Mouse (Mus musculus) gastrocnemius, postnatal 36 days (tissue): ENCODE results near the gene Tmem63a. TPM values are rescaled to one million over a fixed set of nuclear protein-coding genes. Genes with fewer than 3 reads are reported as not detected.
"Not testable (repeated sequence)": the region's sequence is repeated elsewhere in the genome, so short reads cannot be mapped to it uniquely, and the experiment has no call there.

Experiments
- DNase-seq, 2 experiments: peaks; one replicate each; pipeline ENCODE4 v3.0.0; 2022
- intact Hi-C: fragments of 180-260 bp; cut with DNase I; formaldehyde crosslinking; loops from one replicate; pipeline ENCODE4 v1.15.1; 2025
- total RNA-seq, 2 experiments: library from RNA; stranded (reverse); gene quantifications; 2 replicates each; pipeline ENCODE4 v1.2.3; 2021

Gene Tmem63a
- total RNA-seq, 2 experiments from 2014 or later, result 12.4 to 13.3 TPM

- intact Hi-C loops, result no loop called here
- DNase-seq, result no peak
Observed at GRCm38 (mm10) chr1:180952808-180953207, 10.7 kb downstream of the Tmem63a start.

- intact Hi-C loops, result no loop called here
- DNase-seq, result no peak
Observed at GRCm38 (mm10) chr1:180956401-180956800, 14.3 kb downstream of the Tmem63a start.

- intact Hi-C loops, result no loop called here
- DNase-seq, result no peak
Observed at GRCm38 (mm10) chr1:180956973-180957381, 14.8 kb downstream of the Tmem63a start.

DNA sequence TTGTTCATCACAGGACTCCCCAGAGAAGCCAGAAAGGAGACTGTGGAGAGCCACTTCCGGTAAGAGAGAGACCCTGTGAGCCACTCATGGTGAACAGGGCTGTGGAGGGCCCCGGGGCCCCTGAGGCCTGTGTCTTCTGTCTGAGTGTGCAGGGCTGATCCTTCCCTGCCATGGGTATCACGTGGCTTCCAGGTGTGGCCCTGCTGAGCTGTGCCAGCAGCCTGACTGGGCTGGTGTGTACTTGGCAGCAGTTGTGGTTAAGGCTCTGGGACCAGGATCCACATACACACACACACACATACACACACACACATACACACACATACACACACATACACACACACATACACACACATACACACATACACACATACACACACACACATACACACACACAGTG lies 15.8 kb downstream of the Tmem63a start:
- intact Hi-C loops, result no loop called here
- no peak for DNase-seq

- intact Hi-C loops, result no loop called here
- DNase-seq, result no peak
Observed at GRCm38 (mm10) chr1:180958797-180959196, 16.7 kb downstream of the Tmem63a start.

DNA sequence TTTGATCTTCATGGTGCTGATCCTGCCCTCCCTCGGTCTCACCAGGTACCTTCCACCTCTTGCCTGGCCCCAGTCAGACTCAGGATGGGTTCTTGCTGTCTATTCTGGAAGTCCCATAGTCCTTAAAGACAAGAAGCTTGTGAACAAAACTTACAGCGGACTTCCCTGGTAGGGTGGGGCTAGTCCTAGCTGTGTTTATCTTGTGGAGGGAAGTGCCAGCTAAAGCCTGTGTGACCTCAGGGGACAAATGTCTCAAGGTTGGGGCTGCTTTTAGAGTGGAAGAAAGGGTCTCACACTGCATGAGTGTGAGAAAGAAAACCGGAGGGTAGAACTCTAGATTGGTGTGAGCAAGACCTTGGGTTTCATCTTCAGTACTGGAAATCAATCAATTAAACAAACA lies 23.6 kb downstream of the Tmem63a start:
- no peak for DNase-seq
- intact Hi-C loops, result no loop called here

GRCm38 (mm10) chr1:180966542-180966941 lies 24.4 kb downstream of the Tmem63a start:
- peak in 1 of 2 experiments; percentile 59 for DNase-seq
- intact Hi-C loops, result no loop called here

GRCm38 (mm10) chr1:180967261-180967660 lies 25.1 kb downstream of the Tmem63a start:
- DNase-seq, result no peak
- intact Hi-C loops, result no loop called here

DNA sequence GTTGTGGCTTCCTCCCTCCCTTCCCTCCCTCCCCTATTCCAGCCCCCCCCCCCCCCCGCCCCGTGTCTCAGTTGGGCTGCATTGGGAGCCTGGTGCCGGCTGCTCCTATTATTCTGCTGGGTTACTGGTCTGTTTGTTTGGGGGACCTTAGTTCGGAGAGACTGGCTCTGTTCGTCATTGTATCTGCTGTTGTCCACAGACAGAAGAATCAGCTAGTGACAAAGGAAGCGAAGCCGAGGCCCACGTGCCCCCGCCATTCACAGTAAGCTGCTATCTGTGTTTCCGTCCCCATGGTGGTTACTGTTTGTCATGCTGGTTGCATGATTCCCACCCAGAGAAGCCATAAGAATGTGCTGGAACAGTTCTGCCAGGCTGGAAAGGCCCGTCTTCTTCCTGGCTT lies 30.8 kb downstream of the Tmem63a start:
- DNase-seq, result no peak
- intact Hi-C loops, result no loop called here

DNA sequence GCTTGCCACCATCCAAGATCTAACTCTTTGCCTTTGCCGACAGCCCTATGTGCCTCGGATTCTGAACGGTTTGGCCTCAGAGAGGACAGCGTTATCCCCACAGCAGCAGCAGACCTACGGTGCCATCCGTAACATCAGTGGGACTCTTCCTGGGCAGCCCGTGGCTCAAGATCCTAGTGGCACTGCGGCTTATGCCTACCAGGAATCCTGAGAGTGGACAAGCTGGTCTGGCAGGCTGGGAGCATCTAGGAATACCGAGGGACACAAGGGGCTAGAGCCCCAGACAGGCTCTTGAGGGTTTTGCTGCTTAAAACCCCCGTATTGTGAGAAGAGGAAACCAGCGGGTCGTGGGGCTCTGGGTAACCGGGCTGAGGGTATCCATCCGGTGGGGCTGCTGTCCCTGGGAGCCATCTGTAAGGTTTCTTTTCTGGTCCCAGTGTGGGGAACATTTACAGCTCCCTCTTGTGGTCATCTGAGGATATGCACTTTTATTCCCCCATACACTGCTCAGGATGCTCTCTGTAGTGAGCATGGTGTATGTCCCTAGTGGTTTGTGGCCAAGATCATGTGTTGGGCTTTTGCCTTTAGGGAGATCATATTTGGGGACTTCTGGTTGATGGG lies 32.1 kb downstream of the Tmem63a start:
- no peak for DNase-seq
- intact Hi-C loops, result loop anchor here (1.0 kb wide), 1 partner anchor 73 kb away; no protein-coding TSS in a partner anchor

DNA sequence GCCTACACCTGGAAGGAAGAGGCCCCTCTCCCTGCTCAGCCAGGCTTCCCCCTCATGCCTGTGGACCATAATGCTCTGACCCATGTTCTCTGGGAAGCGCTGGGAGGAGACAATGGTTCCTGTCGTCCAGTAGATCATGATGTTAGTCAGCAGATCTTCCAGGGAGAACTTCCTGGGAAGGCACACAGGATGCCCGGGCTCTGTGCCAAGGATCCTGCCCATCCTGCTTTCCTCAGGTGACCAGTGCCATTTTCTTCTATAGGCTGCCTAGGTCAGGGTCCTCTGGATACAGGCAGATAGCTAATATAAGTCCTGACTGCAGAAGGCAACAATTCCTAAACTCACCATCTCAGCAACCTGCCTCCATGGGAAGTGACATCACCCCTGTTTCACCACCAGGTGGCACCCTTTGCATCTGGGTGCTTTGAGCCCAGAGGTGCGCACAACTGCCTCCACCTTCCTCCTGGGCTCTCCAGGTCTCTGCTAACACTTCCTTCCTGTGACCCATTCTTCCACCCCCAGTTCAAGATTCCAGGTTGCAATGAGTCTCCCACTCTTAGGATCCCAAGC lies 34.1 kb downstream of the Tmem63a start:
- intact Hi-C loops, result no loop called here
- no peak for DNase-seq

GRCm38 (mm10) chr1:180979484-180980251 lies 37.5 kb downstream of the Tmem63a start:
- DNase-seq, result no peak
- intact Hi-C loops, result no loop called here

DNA sequence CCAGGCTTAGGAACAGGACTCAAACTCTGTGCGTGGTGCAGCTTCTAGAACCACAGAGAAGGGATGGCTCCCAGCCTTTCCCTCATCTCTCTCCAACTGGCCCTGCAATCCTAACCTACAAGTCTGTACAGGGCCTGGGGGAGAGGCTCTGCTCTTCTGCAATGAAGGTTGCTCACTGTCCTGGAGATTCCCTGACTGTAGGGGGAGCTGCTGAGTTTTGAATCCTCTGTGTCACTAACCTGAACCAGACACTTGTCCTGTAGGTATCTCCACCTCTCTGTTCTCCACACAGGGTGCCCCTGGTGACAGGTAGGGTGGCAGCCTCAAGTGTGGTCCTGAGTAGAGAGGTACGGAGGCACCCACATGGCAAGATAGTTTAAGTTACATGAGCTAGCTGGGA lies 38.3 kb downstream of the Tmem63a start:
- intact Hi-C loops, result no loop called here
- DNase-seq, result no peak

DNA sequence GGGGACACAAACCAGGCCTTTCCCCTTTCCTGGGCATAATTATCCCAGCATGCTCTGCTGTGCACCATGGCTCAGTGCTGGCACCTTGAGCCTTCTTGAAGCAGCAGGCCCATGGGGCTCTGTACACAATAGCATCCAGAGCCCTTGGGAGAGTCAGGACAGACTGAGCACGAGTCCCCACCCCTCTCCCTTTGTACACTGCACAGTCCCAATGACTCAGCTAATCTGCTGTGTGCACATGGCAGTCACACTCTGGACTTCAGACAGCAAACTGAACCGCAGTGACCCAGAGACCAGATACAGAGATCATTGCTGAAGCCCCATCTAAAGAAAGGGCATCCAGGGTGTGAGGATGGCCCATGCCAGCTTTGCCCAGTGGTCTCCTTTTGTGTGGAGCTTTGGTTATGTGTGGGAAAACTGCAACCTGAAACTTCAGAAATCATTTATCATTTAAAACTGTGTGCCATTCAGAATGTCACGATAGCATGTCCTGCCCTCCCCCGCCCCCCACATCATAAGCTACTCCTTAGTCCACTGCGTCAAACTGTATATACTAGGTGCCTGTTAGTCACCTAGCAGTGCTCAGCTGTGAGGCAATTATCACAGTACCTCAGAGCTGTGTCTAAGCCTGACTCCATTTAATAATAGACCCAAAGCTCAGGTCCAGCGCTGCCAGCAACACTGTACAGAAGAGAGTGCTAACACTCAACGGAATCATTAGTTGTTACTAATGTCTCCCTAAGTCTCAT lies 39.3 kb downstream of the Tmem63a start:
- intact Hi-C loops, DNase-seq: not testable (repeated sequence)

DNA sequence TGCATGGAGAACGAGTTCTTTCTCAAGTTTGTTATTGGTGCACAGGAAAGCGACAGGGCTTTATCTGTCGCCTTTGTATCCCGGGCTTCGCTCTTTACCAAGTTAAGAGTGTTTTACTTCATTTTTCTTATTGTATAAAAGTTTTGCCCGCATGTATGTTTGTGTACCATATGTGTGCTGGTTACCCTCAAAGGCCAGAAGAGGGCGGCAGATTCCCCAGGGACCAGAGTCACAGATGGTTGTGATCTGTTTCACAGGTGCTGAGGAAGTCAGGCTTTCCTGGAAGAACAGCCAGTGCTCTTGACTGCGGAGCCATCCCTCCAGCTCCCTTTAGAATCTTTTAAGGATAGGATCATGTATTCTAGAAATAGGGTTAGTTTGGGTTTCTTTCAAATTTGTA lies 44.6 kb downstream of the Tmem63a start:
- intact Hi-C loops, result no loop called here
- no peak for DNase-seq

DNA sequence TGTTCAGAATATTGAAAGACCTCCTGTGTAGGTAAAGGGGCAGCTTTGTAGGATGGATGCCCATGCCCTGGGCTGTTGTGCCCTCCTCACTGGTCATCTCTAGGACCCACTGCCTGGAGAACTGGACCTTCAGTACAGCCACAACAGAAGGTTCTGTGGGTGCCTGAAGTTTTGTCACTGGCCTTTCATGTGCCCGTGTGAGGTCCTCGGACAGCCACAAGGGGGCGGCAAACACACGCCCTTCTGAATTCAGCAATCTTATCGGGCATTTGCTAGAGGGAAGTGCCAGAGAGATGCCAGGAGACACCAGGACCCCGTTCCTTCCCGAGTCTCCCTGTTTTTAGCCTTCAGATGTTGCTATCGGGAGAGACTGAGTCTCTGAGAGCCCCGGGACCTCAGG lies 45.6 kb downstream of the Tmem63a start:
- intact Hi-C loops, result loop anchor here (1.0 kb wide), 1 partner anchor 52 kb away; no protein-coding TSS in a partner anchor
- peak; percentile 64 to 65 for DNase-seq

DNA sequence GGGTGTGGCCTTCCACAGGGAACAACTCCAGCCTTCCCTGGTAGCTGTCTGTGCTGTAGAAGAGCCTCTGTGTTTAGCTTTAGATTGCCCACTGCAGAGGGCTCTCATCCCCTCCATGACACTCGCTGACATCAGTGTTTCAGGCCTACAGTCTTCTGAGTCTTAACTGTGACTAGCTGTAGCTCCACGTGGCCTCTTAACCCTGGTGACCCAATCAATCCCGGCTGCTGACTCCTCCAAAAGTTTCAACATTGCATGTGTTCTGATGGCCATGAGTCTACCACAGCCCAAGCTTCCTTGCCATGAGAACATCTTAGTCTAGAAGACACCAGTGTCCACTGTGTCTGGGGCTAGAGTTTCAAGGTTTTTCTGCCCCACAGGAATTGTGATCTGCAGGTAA lies 48.5 kb downstream of the Tmem63a start:
- intact Hi-C loops, result no loop called here
- no peak for DNase-seq

DNA sequence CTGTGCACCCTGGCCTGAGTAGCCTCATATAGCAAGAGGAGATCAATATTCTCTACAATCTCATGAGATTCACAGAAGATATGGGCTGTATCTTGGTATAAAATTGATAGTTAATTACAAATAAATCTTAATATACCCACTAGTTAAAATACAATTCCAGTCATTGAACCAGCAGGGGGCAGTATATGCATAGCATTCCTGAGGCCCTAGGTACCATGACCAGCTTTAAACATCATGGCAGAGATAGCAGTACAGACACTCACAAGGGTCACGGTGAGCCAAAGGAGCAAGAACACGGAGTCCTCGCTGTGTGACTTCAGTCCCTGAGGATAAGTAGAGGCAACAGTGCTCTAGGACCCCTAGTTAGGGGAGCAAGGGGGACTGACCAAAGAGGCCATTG lies 50.0 kb downstream of the Tmem63a start:
- no peak for DNase-seq
- intact Hi-C loops, result loop anchor here (1.0 to 2.0 kb wide), 2 partner anchors 25 to 47 kb away; no protein-coding TSS in a partner anchor

- no peak for DNase-seq
- intact Hi-C loops, result no loop called here
Observed at GRCm38 (mm10) chr1:181000501-181001092, 58.5 kb downstream of the Tmem63a start.

- intact Hi-C loops, result no loop called here
- DNase-seq, result no peak
Observed at GRCm38 (mm10) chr1:181001217-181001616, 59.1 kb downstream of the Tmem63a start.

DNA sequence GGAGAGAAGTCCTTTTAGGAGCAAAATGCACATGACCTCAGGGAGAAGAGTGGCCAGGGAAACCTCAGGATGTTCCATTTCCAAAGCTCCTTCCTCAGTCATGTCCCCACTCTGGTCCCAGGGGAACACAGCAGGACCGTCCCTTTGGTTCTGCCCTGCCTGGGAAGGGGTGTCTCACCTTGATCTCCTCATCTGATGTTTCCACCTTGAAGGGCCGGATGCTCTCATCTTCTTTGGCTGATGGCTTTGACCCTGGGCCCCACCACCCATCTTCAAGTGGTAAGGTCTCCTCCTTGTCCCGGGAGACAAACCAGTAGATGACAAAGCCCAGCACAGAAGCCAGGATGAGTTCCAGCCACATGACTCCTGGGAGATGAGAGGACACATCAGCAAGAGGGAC lies 59.5 kb downstream of the Tmem63a start:
- DNase-seq, result no peak

More for the DNA sequence above, 59.5 kb downstream of the Tmem63a start:
- intact Hi-C loops, result no loop called here
